Mouse (Mus musculus) lung, embryonic 15.5 days (tissue): ENCODE data around the gene Bcat2. TPM values are rescaled to one million over a fixed set of nuclear protein-coding genes. Genes with fewer than 3 reads are reported as not detected.
A peak's percentile ranks its signal among the peaks of the same experiment; 100 is the strongest.

Experiments
- ATAC-seq: fragments of 200-750 bp; cut with Nextera tagmentation; 2 replicates; pipeline ENCODE4 v1.8.0; 2017; ENCODE audit warnings: moderate number of reproducible peaks, borderline replicate concordance; ENCODE audit not compliant: low FRiP score, low TSS enrichment; ENCODE audit errors: extremely low read depth
- H3K27ac ChIP-seq: fragments of 300-500 bp; sonication (generic); 2 replicates; pipeline ENCODE4 v1.5.1; 2015; ENCODE audit warnings: moderate library complexity, mild to moderate bottlenecking, inconsistent platforms
- H3K27me3 ChIP-seq: fragments of 300-500 bp; sonication (generic); 2 replicates; pipeline ENCODE4 v1.6.1; 2015; ENCODE audit warnings: inconsistent platforms
- H3K36me3 ChIP-seq: fragments of 300-500 bp; sonication (generic); 2 replicates; pipeline ENCODE4 v1.6.1; 2015; ENCODE audit warnings: inconsistent platforms
- H3K4me1 ChIP-seq: fragments of 300-500 bp; sonication (generic); 2 replicates; pipeline ENCODE4 v1.6.1; 2015; ENCODE audit warnings: inconsistent platforms
- H3K4me2 ChIP-seq: fragments of 300-500 bp; sonication (generic); 2 replicates; pipeline ENCODE4 v1.6.1; 2015; ENCODE audit warnings: inconsistent platforms, mild to moderate bottlenecking, moderate library complexity
- H3K4me3 ChIP-seq: fragments of 300-500 bp; sonication (generic); 2 replicates; pipeline ENCODE4 v1.5.1; 2015; ENCODE audit warnings: mild to moderate bottlenecking, inconsistent platforms
- H3K9ac ChIP-seq: fragments of 300-500 bp; sonication (generic); 2 replicates; pipeline ENCODE4 v1.6.1; 2015; ENCODE audit warnings: inconsistent platforms
- H3K9me3 ChIP-seq: fragments of 300-500 bp; sonication (generic); 2 replicates; pipeline ENCODE4 v1.6.1; 2016; ENCODE audit warnings: inconsistent platforms
- WGBS: fragments of 180-500 bp; shearing (Covaris S2); methylation state at CpG from one replicate; pipeline ENCODE4 v1.1.7; 2015; 5-methylcytosine and 5-hydroxymethylcytosine counted together
- polyA plus RNA-seq: library from polyadenylated mRNA; unstranded; fragments of >200 nt; fragmentation: Nextera tagmentation; extraction: Ambion mirVana; gene quantifications from 2 replicates; pipeline ENCODE4 v1.2.1, GENCODE M21; 2015

The Bcat2 gene
- polyA plus RNA-seq, 1 experiment from 2014 or later: 62.5 TPM

GRCm38 (mm10) chr7:45634946-45635681 is 65.2 kb downstream of the Bcat2 start:
- no peaks in the 10 kb centered on the region for H3K9me3 ChIP-seq
- peaks cover 13% of the 10 kb centered on the region; the same call in 1 of the 2 replicates for H3K27me3 ChIP-seq
- H3K36me3 ChIP-seq: peaks cover 10% of the 10 kb centered on the region; the same call in 1 of the 2 replicates
- ATAC-seq: no peak
- peaks cover 42% of the 10 kb centered on the region for H3K4me1 ChIP-seq
- no peak overlapping the region for H3K4me2 ChIP-seq
- H3K9ac ChIP-seq: no peak overlapping the region
- H3K27ac ChIP-seq: peak overlapping the region; percentile 71
- WGBS: 77% methylated on average over 11 of the region's 11 CpGs
- no peak overlapping the region for H3K4me3 ChIP-seq

- Histone ChIP-seq H3K9me3 (no peaks in the 10 kb centered on the region), H3K9ac (no peak overlapping the region), H3K27ac (peak overlapping the region; percentile 71), H3K4me3 (no peak overlapping the region), H3K36me3 (peaks cover 10% of the 10 kb centered on the region; the same call in 1 of the 2 replicates), H3K27me3 (peaks cover 13% of the 10 kb centered on the region; the same call in 1 of the 2 replicates), H3K4me1 (peaks cover 50% of the 10 kb centered on the region), H3K4me2 (no peak overlapping the region)
- ATAC-seq: no peak
- 47% methylated on average over 15 of the region's 15 CpGs for WGBS
Observed at GRCm38 (mm10) chr7:45635711-45636688, 66.0 kb downstream of the Bcat2 start.

GRCm38 (mm10) chr7:45637710-45638109 is 67.8 kb downstream of the Bcat2 start:
- no peak overlapping the region for H3K27ac ChIP-seq
- peaks cover 61% of the 10 kb centered on the region for H3K4me1 ChIP-seq
- ATAC-seq: no peak
- WGBS: 84% methylated on average over 6 of the region's 6 CpGs
- peaks cover 6% of the 10 kb centered on the region; the same call in 1 of the 2 replicates for H3K27me3 ChIP-seq
- H3K36me3 ChIP-seq: peaks cover 10% of the 10 kb centered on the region; the same call in 1 of the 2 replicates
- no peaks in the 10 kb centered on the region for H3K9me3 ChIP-seq
- no peak overlapping the region for H3K4me3 ChIP-seq
- H3K4me2 ChIP-seq: peak overlapping the region; percentile 52; the same call in 1 of the 2 replicates
- no peak overlapping the region; the same call in 1 of the 2 replicates for H3K9ac ChIP-seq

- 22% methylated on average over 29 of the region's 29 CpGs for WGBS
- Histone ChIP-seq H3K9ac (0 out of 2 replicates have a peak overlapping the region, but pooled peaks have one; percentile 14), H3K4me1 (peaks cover 66% of the 10 kb centered on the region), H3K4me3 (peak overlapping the region; percentile 30), H3K36me3 (peaks cover 10% of the 10 kb centered on the region; the same call in 1 of the 2 replicates), H3K27ac (no peak overlapping the region), H3K4me2 (peak overlapping the region; percentile 52), H3K9me3 (no peaks in the 10 kb centered on the region), H3K27me3 (no peaks in the 10 kb centered on the region)
- ATAC-seq: peak; percentile 77
Observed at GRCm38 (mm10) chr7:45638623-45639401, 68.9 kb downstream of the Bcat2 start.

Other genes with a start within 250 kb of the Bcat2 start
- gene Trpm4, start 236.4 kb upstream of the Bcat2 start, polyA plus RNA-seq: 19.1 and 20.0 TPM in 2 replicates
- gene Hrc, start 234.9 kb upstream of the Bcat2 start, polyA plus RNA-seq: 1.7 and 2.3 TPM in 2 replicates
- gene Ppfia3, start 203.1 kb upstream of the Bcat2 start, polyA plus RNA-seq: 3.1 TPM in 2 replicates
- 0.60 and 0.92 TPM in 2 replicates for gene Lin7b, start 199.6 kb upstream of the Bcat2 start, polyA plus RNA-seq
- 224 and 229 TPM in 2 replicates for gene Snrnp70, start 174.4 kb upstream of the Bcat2 start, polyA plus RNA-seq
- gene Kcna7, start 164.5 kb upstream of the Bcat2 start, polyA plus RNA-seq: not detected in 2 replicates
- gene Ntf5, start 156.5 kb upstream of the Bcat2 start, polyA plus RNA-seq: 3.5 TPM in 2 replicates
- 0.25 and 0.70 TPM in 2 replicates for gene Lhb, start 149.3 kb upstream of the Bcat2 start, polyA plus RNA-seq
- gene Gys1, start 135.3 kb upstream of the Bcat2 start, polyA plus RNA-seq: 42.7 and 46.7 TPM in 2 replicates
- gene Ruvbl2, start 132.1 kb upstream of the Bcat2 start, polyA plus RNA-seq: 161 and 173 TPM in 2 replicates
- gene Ftl1, start 110.3 kb upstream of the Bcat2 start, polyA plus RNA-seq: 5,197 and 5,279 TPM in 2 replicates
- gene Bax, start 103.3 kb upstream of the Bcat2 start, polyA plus RNA-seq: 161 and 176 TPM in 2 replicates
- 0.33 and 0.74 TPM in 2 replicates for gene Tulp2, start 88.3 kb upstream of the Bcat2 start, polyA plus RNA-seq
- not detected in 2 replicates for gene Gm45808, start 83.3 kb upstream of the Bcat2 start, polyA plus RNA-seq
- gene Dhdh, start 81.3 kb upstream of the Bcat2 start, polyA plus RNA-seq: 2.8 and 3.4 TPM in 2 replicates
- gene Nucb1, start 59.7 kb upstream of the Bcat2 start, polyA plus RNA-seq: 230 and 238 TPM in 2 replicates
- gene Ppp1r15a, start 43.9 kb upstream of the Bcat2 start, polyA plus RNA-seq: 21.9 and 22.9 TPM in 2 replicates
- gene Plekha4, start 43.8 kb upstream of the Bcat2 start, polyA plus RNA-seq: 2.2 and 3.3 TPM in 2 replicates
- 1.5 and 1.7 TPM in 2 replicates for gene Hsd17b14, start 15.3 kb upstream of the Bcat2 start, polyA plus RNA-seq
- 0.42 TPM in 1 of 2 replicates, not detected in the other for gene Fgf21, start 45.3 kb downstream of the Bcat2 start, polyA plus RNA-seq
- 0.47 and 0.49 TPM in 2 replicates for gene Fut1, start 47.1 kb downstream of the Bcat2 start, polyA plus RNA-seq
- gene Izumo1, start 51.7 kb downstream of the Bcat2 start, polyA plus RNA-seq: 0.15 and 0.29 TPM in 2 replicates
- gene Rasip1, start 57.3 kb downstream of the Bcat2 start, polyA plus RNA-seq: 32.4 and 33.3 TPM in 2 replicates
- gene Mamstr, start 69.8 kb downstream of the Bcat2 start, polyA plus RNA-seq: 7.7 and 9.5 TPM in 2 replicates
- 0.57 and 0.69 TPM in 2 replicates for gene Fut2, start 96.2 kb downstream of the Bcat2 start, polyA plus RNA-seq
- 0.52 and 0.69 TPM in 2 replicates for gene Ntn5, start 113.9 kb downstream of the Bcat2 start, polyA plus RNA-seq
- 0.21 and 0.42 TPM in 2 replicates for gene Sec1, start 124.2 kb downstream of the Bcat2 start, polyA plus RNA-seq
- gene Car11, start 129.7 kb downstream of the Bcat2 start, polyA plus RNA-seq: 2.4 and 4.6 TPM in 2 replicates
- gene Dbp, start 134.9 kb downstream of the Bcat2 start, polyA plus RNA-seq: 2.7 and 3.1 TPM in 2 replicates
- gene Rpl18, start 145.3 kb downstream of the Bcat2 start, polyA plus RNA-seq: 1,016 and 1,098 TPM in 2 replicates
- 26.4 and 26.5 TPM in 2 replicates for gene Sphk2, start 147.8 kb downstream of the Bcat2 start, polyA plus RNA-seq
- 1.4 and 1.5 TPM in 2 replicates for gene Fam83e, start 151.1 kb downstream of the Bcat2 start, polyA plus RNA-seq
- not detected in 2 replicates for gene Spaca4, start 155.7 kb downstream of the Bcat2 start, polyA plus RNA-seq
- 1.1 and 1.4 TPM in 2 replicates for gene Lmtk3, start 213.6 kb downstream of the Bcat2 start, polyA plus RNA-seq
- gene Sult2b1, start 214.5 kb downstream of the Bcat2 start, polyA plus RNA-seq: 6.1 and 7.8 TPM in 2 replicates
- gene Cyth2, start 244.4 kb downstream of the Bcat2 start, polyA plus RNA-seq: 115 and 122 TPM in 2 replicates